Mouse (Mus musculus) olfactory bulb, adult 2 months (tissue): ENCODE measurements around the gene Gimd1. TPM values are rescaled to one million over a fixed set of nuclear protein-coding genes. Genes with fewer than 3 reads are reported as not detected.

Source experiments
- H3K27ac ChIP-seq: fragments of 200-500 bp; 2 replicates; pipeline ENCODE4 v1.5.1; 2012; ENCODE audit warnings: low read depth, low read length; ENCODE audit not compliant: insufficient read depth
- H3K4me1 ChIP-seq: fragments of 200-500 bp; 2 replicates; pipeline ENCODE4 v1.6.1; 2012; ENCODE audit warnings: low read length; ENCODE audit not compliant: control insufficient read depth, insufficient read depth
- H3K4me3 ChIP-seq: fragments of 200-500 bp; 2 replicates; pipeline ENCODE4 v1.5.1; 2012; ENCODE audit warnings: mild to moderate bottlenecking, low read depth, low read length, moderate library complexity; ENCODE audit not compliant: insufficient read depth
- CTCF ChIP-seq: fragments of 200-500 bp; IDR thresholded peaks from 2 replicates; pipeline ENCODE4 v1.5.1; 2012; ENCODE audit warnings: low read depth, mild to moderate bottlenecking, low read length, moderate library complexity; ENCODE audit not compliant: insufficient read depth
- POLR2A ChIP-seq: fragments of 200-500 bp; IDR thresholded peaks from 2 replicates; pipeline ENCODE4 v1.6.1; 2012; ENCODE audit warnings: mild to moderate bottlenecking, low read depth, low read length, moderate library complexity; ENCODE audit not compliant: insufficient read depth
- WGBS: fragments of 180-500 bp; shearing (Covaris S2); methylation state at CpG from one replicate; pipeline ENCODE4 v1.1.7; 2018; 5-methylcytosine and 5-hydroxymethylcytosine counted together
- polyA plus RNA-seq: library from polyadenylated mRNA; stranded (reverse); fragments of >200 nt; gene quantifications from 2 replicates; pipeline ENCODE4 v1.2.4, GENCODE M21; 2012; ENCODE audit warnings: low replicate concordance; ENCODE audit not compliant: missing spikeins, insufficient read depth, insufficient read length

The Gimd1 gene
- polyA plus RNA-seq, 1 experiment: not detected

GRCm38 (mm10) chr3:132683447-132684230 is 54.0 kb downstream of the Gimd1 start, which contains the start of gene Tbck:
Gene Tbck, plus strand, starts transcription at chr3:132684144.
- peak; percentile 42; the same call in 1 of the 2 replicates for TF ChIP-seq POLR2A
- no peak for TF ChIP-seq CTCF
- Histone ChIP-seq H3K4me1 (0 out of 2 replicates have a peak, but pooled peaks cover 2% of the 10 kb centered on the region), H3K27ac (peak within 1 kb of the TSS; percentile 98), H3K4me3 (peak within 1 kb of the TSS; percentile 72)
- WGBS: under 1% methylated on average over 42 of the region's 42 CpGs

- H3K4me1 ChIP-seq: 0 out of 2 replicates have a peak, but pooled peaks cover 2% of the 10 kb centered on the region
- 1% methylated on average over 27 of the region's 27 CpGs for WGBS
- no peak for TF ChIP-seq CTCF
- no peak for TF ChIP-seq POLR2A
- H3K27ac ChIP-seq: peak within 1 kb of the TSS; percentile 98
- peak within 1 kb of the TSS; percentile 72 for H3K4me3 ChIP-seq
These were observed 54.8 kb downstream of the Gimd1 start, which contains the start of gene Aimp1 for GRCm38 (mm10) chr3:132684231-132684928. Gene Aimp1, minus strand, starts transcription at chr3:132684370.

Other genes starting within 250 kb of the Gimd1 start
- gene Tbck, start 54.3 kb downstream of the Gimd1 start, polyA plus RNA-seq: not detected in 2 replicates
- gene Aimp1, start 54.5 kb downstream of the Gimd1 start, polyA plus RNA-seq: not detected in 2 replicates